Mouse (Mus musculus) C2C12 (cell line): ENCODE results near the gene Cenpi. TPM values are rescaled to one million over a fixed set of nuclear protein-coding genes. Genes with fewer than 3 reads are reported as not detected.

ENCODE experiments used
- H3K27me3 ChIP-seq: one replicate; pipeline ENCODE4 v1.6.1; 2011; ENCODE audit not compliant: control insufficient read depth, insufficient read depth, insufficient read length
- H3K36me3 ChIP-seq: one replicate; pipeline ENCODE4 v1.6.1; 2011; ENCODE audit not compliant: control insufficient read depth, insufficient read depth
- H3K4me3 ChIP-seq: one replicate; pipeline ENCODE4 v1.5.1; 2011; ENCODE audit warnings: mild to moderate bottlenecking, control low read depth; ENCODE audit not compliant: poor library complexity, insufficient read depth, severe bottlenecking
- H3K79me2 ChIP-seq: one replicate; pipeline ENCODE4 v1.6.1; 2011; ENCODE audit not compliant: control insufficient read depth, insufficient read depth
- H3K79me3 ChIP-seq: one replicate; pipeline ENCODE4 v1.6.1; 2011; ENCODE audit warnings: low read depth, control low read depth
- H3ac ChIP-seq: one replicate; pipeline ENCODE3; 2011; ENCODE audit warnings: low read depth; ENCODE audit not compliant: control insufficient read depth, insufficient read length
- CEBPB ChIP-seq: IDR thresholded peaks from one replicate; pipeline ENCODE4 v1.6.1; 2011; ENCODE audit warnings: low read depth, mild to moderate bottlenecking, control low read depth, moderate library complexity
- CTCF ChIP-seq: IDR thresholded peaks from one replicate; pipeline ENCODE4 v1.5.1; 2011; ENCODE audit not compliant: control insufficient read depth, insufficient read depth, insufficient read length
- FOSL1 ChIP-seq: IDR thresholded peaks from one replicate; pipeline ENCODE4 v1.8.0; 2011; ENCODE audit warnings: mild to moderate bottlenecking, low read length; ENCODE audit not compliant: poor library complexity, insufficient read depth, severe bottlenecking
- MAX ChIP-seq: IDR thresholded peaks from one replicate; pipeline ENCODE4 v1.6.1; 2011; ENCODE audit warnings: mild to moderate bottlenecking, control low read depth
- MYOD1 ChIP-seq: IDR thresholded peaks from one replicate; pipeline ENCODE4 v1.6.1; 2011; ENCODE audit warnings: low read depth; ENCODE audit not compliant: control insufficient read depth, insufficient read length
- MYOG ChIP-seq: IDR thresholded peaks from one replicate; pipeline ENCODE4 v1.6.1; 2011; ENCODE audit not compliant: control insufficient read depth, insufficient read length; ENCODE audit errors: extremely low read depth
- USF1 ChIP-seq: IDR thresholded peaks from one replicate; pipeline ENCODE4 v1.6.1; 2011; ENCODE audit warnings: low read depth, mild to moderate bottlenecking, control low read depth, moderate library complexity
- polyA plus RNA-seq: library from polyadenylated mRNA; unstranded; fragments of >200 nt; fragmentation: generic; extraction: Trizol; gene quantifications from one replicate; pipeline ENCODE4 v1.2.1, GENCODE M21; 2012; ENCODE audit warnings: missing spikeins

The Cenpi gene
- polyA plus RNA-seq, 1 experiment: 10.8 TPM

- Histone ChIP-seq H3K79me2 (no peaks in the 10 kb centered on the region), H3K4me3 (no peak overlapping the region), H3K36me3 (peaks cover 14% of the 10 kb centered on the region), H3ac (no peak overlapping the region), H3K79me3 (no peaks in the 10 kb centered on the region), H3K27me3 (no peaks in the 10 kb centered on the region)
- no peak for TF ChIP-seq CTCF
- no peak for TF ChIP-seq MAX
- TF ChIP-seq MYOG: no peak
- TF ChIP-seq FOSL1: no peak
- no peak for TF ChIP-seq MYOD1
- no peak for TF ChIP-seq USF1
Observed at GRCm38 (mm10) chrX:134350205-134350604, 42.3 kb downstream of the Cenpi start.

- Histone ChIP-seq H3ac (no peak overlapping the region), H3K36me3 (peaks cover 17% of the 10 kb centered on the region), H3K27me3 (no peaks in the 10 kb centered on the region), H3K79me3 (no peaks in the 10 kb centered on the region), H3K4me3 (no peak overlapping the region), H3K79me2 (no peaks in the 10 kb centered on the region)
- TF ChIP-seq MYOD1 (no peak), USF1 (no peak), MAX (no peak), MYOG (no peak), CEBPB (no peak), CTCF (no peak), FOSL1 (no peak)
Observed at GRCm38 (mm10) chrX:134353848-134354247, 46.0 kb downstream of the Cenpi start.

GRCm38 (mm10) chrX:134359336-134359735 is 51.5 kb downstream of the Cenpi start:
- no peak overlapping the region for H3ac ChIP-seq
- H3K27me3 ChIP-seq: no peaks in the 10 kb centered on the region
- no peaks in the 10 kb centered on the region for H3K79me2 ChIP-seq
- peaks cover 27% of the 10 kb centered on the region for H3K36me3 ChIP-seq
- no peak for TF ChIP-seq MYOG
- no peak for TF ChIP-seq CTCF
- TF ChIP-seq CEBPB: peak; percentile 34
- no peak for TF ChIP-seq USF1
- no peak for TF ChIP-seq FOSL1
- H3K79me3 ChIP-seq: no peaks in the 10 kb centered on the region
- no peak overlapping the region for H3K4me3 ChIP-seq

- Histone ChIP-seq H3ac (no peak overlapping the region), H3K27me3 (no peaks in the 10 kb centered on the region), H3K36me3 (peaks cover 20% of the 10 kb centered on the region), H3K79me2 (no peaks in the 10 kb centered on the region), H3K4me3 (no peak overlapping the region), H3K79me3 (no peaks in the 10 kb centered on the region)
- TF ChIP-seq USF1: no peak
- no peak for TF ChIP-seq MYOG
- no peak for TF ChIP-seq FOSL1
- TF ChIP-seq MYOD1: no peak
- no peak for TF ChIP-seq CEBPB
- TF ChIP-seq MAX: no peak
- TF ChIP-seq CTCF: no peak
Observed at GRCm38 (mm10) chrX:134362156-134362555, 54.3 kb downstream of the Cenpi start.

- Histone ChIP-seq H3K27me3 (no peaks in the 10 kb centered on the region), H3K79me3 (no peaks in the 10 kb centered on the region), H3ac (no peak overlapping the region), H3K4me3 (no peak overlapping the region), H3K36me3 (peaks cover 12% of the 10 kb centered on the region), H3K79me2 (no peaks in the 10 kb centered on the region)
- TF ChIP-seq MAX: no peak
- no peak for TF ChIP-seq CTCF
- TF ChIP-seq MYOD1: no peak
- TF ChIP-seq MYOG: no peak
- TF ChIP-seq FOSL1: no peak
- no peak for TF ChIP-seq USF1
- TF ChIP-seq CEBPB: no peak
Observed at GRCm38 (mm10) chrX:134365421-134365820, 57.5 kb downstream of the Cenpi start.

GRCm38 (mm10) chrX:134366547-134366946 is 58.7 kb downstream of the Cenpi start:
- Histone ChIP-seq H3ac (no peak overlapping the region), H3K79me3 (no peaks in the 10 kb centered on the region), H3K36me3 (peaks cover 12% of the 10 kb centered on the region), H3K79me2 (no peaks in the 10 kb centered on the region), H3K4me3 (no peak overlapping the region), H3K27me3 (no peaks in the 10 kb centered on the region)
- TF ChIP-seq MYOD1 (no peak), MYOG (no peak), MAX (no peak), USF1 (no peak), FOSL1 (no peak), CTCF (no peak)
